Mouse (Mus musculus) heart, adult 2 months (tissue): ENCODE data around the gene Ifrd2.

Source experiments
- CTCF ChIP-seq: fragments of 200-600 bp; IDR thresholded peaks from 2 replicates; pipeline ENCODE4 v1.8.1; 2022; ENCODE audit warnings: antibody characterized with exemption, mild to moderate bottlenecking, moderate library complexity
- POLR2A ChIP-seq: fragments of 200-500 bp; IDR thresholded peaks from 2 replicates; pipeline ENCODE4 v1.6.1; 2011; ENCODE audit warnings: mild to moderate bottlenecking, low read depth, low read length, control low read depth; ENCODE audit not compliant: insufficient read depth

DNA sequence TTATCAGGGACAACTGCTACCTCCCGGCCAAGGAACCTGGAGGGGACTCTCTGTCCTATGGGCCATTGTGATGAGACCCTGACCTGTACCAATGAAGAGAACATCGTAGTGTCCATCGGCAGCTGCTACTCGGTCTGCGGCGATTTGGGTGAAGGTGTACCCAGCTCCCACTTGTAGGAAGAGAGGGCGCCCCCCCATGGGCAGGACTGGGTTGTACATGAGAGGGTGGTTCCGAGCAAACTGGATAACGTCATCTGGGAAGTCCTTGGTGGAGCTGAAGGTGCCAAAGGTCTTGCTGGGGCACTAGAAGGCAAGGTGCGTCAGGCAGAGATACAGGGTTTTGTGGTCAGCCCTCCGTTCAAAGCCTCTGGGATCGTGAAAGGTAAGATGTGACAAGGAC is 13.3 kb downstream of the Ifrd2 start:
- peak; percentile 40 for TF ChIP-seq CTCF
- no peak for TF ChIP-seq POLR2A
